23 mouse cellular contexts compared by ENCODE assay signal in the genomic region with DNA sequence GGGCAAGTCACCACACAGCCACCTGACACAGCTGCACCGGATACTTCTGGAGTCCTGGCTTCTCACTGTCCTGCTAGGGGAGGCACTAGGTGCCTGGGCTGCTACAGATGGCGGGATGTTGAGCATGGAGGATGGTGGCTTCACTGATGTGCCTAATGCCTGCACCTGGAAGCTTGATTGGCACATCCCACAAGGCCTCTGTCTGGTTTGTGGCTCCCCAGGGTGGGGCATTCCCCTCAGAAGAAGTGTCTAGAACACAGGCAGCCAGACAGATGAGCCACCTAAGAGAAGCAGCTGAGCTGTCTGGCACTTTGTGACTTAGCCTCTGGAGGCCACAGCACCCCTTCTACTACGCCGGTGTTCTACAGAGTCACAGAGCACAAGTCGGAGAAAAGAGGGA. TPM values are rescaled to one million over a fixed set of nuclear protein-coding genes. Genes with fewer than 3 reads are reported as not detected.
A peak's percentile ranks its signal among the peaks of the same experiment; 100 is the strongest.
DNase-seq lines count a peak whose midpoint lies in the region; ATAC-seq and TF ChIP-seq lines count a peak whose summit lies in the region.
"Had no signal": no experiment of that assay in that cellular context is flagged by ENCODE, and none has a peak within 500 bp of the region (broad histone marks: within the 10 kb centered on the region; RNA-seq: fewer than 3 reads in every experiment).

No protein-coding gene starts in this region.

- no peaks in the 10 kb centered on the region for H3K36me3 ChIP-seq in heart, postnatal 0 days (replicated peaks; ENCODE audit: control insufficient read depth, insufficient read depth, low read length)
- H3K36me3 ChIP-seq in hindbrain, embryonic 10.5 days, result no peaks in the 10 kb centered on the region
- H3K36me3 ChIP-seq: embryonic facial prominence, embryonic 12.5 days; heart, embryonic 15.5 days; limb, embryonic 15.5 days; lung, embryonic 15.5 days had no signal

- H3K27me3 ChIP-seq in heart, postnatal 0 days (ENCODE audit: control insufficient read depth, insufficient read depth, low read length), result no peaks in the 10 kb centered on the region
- peaks cover 11% of the 10 kb centered on the region; the same call in 1 of the 2 replicates for H3K27me3 ChIP-seq in hindbrain, embryonic 10.5 days (ENCODE audit: insufficient read depth, poor library complexity, severe bottlenecking)
- H3K27me3 ChIP-seq: embryonic facial prominence, embryonic 12.5 days; limb, embryonic 15.5 days; lung, embryonic 15.5 days had no signal

- no peak for TF ChIP-seq POLR2A in lung, adult 2 months (IDR thresholded peaks at IDR 0.05; ENCODE audit: borderline replicate concordance, extremely low read depth, low read depth, low read length)

- 83% methylated on average over 5 of the region's 5 CpGs for WGBS in heart, postnatal 0 days
- WGBS in lung, adult 2 months, result 92% methylated on average over 5 of the region's 5 CpGs
- 92% methylated on average over 5 of the region's 5 CpGs for WGBS in hindbrain, embryonic 10.5 days

- H3K27ac ChIP-seq in heart, postnatal 0 days (ENCODE audit: low read depth), result peak overlapping the region; percentile 12; the same call in 1 of the 2 replicates
- H3K27ac ChIP-seq in hindbrain, embryonic 10.5 days, result no peak overlapping the region
- H3K27ac ChIP-seq: embryonic facial prominence, embryonic 12.5 days; forebrain, embryonic 13.5 days; heart, embryonic 15.5 days; left cerebral cortex, adult 2 months; limb, embryonic 15.5 days; liver, embryonic 14.5 days; lung, embryonic 15.5 days had no signal

- intact Hi-C loops in heart, postnatal 10 days (cut with DNase I), result loop anchor here (5.0 kb wide), 2 partner anchors 135 to 380 kb away; no protein-coding TSS in a partner anchor

- H3K4me1 ChIP-seq in heart, postnatal 0 days (ENCODE audit: control insufficient read depth, insufficient read depth), result 0 out of 2 replicates have a peak, but pooled peaks cover 6% of the 10 kb centered on the region
- H3K4me1 ChIP-seq in lung, adult 2 months (ENCODE audit: control insufficient read depth, insufficient read depth, low read length), result peaks cover 10% of the 10 kb centered on the region
- H3K4me1 ChIP-seq in hindbrain, embryonic 10.5 days (replicated peaks), result peaks cover 24% of the 10 kb centered on the region

- no peak for TF ChIP-seq CTCF in heart, postnatal 0 days (IDR thresholded peaks at IDR 0.05; ENCODE audit: low read depth)
- TF ChIP-seq CTCF in lung, adult 2 months (IDR thresholded peaks at IDR 0.05; ENCODE audit: insufficient read depth, low read length), result no peak

- DNase-seq in heart, postnatal 0 days (ENCODE audit: low spot score), result no peak
- DNase-seq in heart, postnatal 10 days, result no peak
- DNase-seq in induced T-regulatory cell, adult 2 months (ENCODE audit: low read depth), result peak; percentile 88
- peak; percentile 83 for DNase-seq in thymus, postnatal 0 days (ENCODE audit: low spot score)
- no peak for DNase-seq in lung, adult 2 months
- DNase-seq in hindbrain, embryonic 10.5 days (ENCODE audit: low spot score), result no peak
- DNase-seq: adrenal gland, postnatal 14 days; cerebellum, adult 8-10 months; kidney, adult 18-20 months; kidney, postnatal 10 days; lung, postnatal 4 days had no signal

- no peak for TF ChIP-seq EP300 in heart, postnatal 0 days (IDR thresholded peaks at IDR 0.05; ENCODE audit: low read depth)

- H3K9me3 ChIP-seq in heart, postnatal 0 days (replicated peaks; ENCODE audit: control insufficient read depth, low read length), result no peaks in the 10 kb centered on the region
- no peaks in the 10 kb centered on the region for H3K9me3 ChIP-seq in hindbrain, embryonic 10.5 days
- H3K9me3 ChIP-seq: embryonic facial prominence, embryonic 12.5 days; forebrain, embryonic 13.5 days; heart, embryonic 15.5 days; limb, embryonic 15.5 days; lung, embryonic 15.5 days had no signal

- no peak overlapping the region for H3K4me3 ChIP-seq in heart, postnatal 0 days (ENCODE audit: low read depth, low read length)
- no peak overlapping the region for H3K4me3 ChIP-seq in lung, adult 2 months (replicated peaks; ENCODE audit: extremely low read depth, low read depth, low read length)
- no peak overlapping the region for H3K4me3 ChIP-seq in hindbrain, embryonic 10.5 days
- H3K4me3 ChIP-seq: embryonic facial prominence, embryonic 12.5 days; forebrain, embryonic 13.5 days; heart, embryonic 15.5 days; left cerebral cortex, adult 2 months; limb, embryonic 15.5 days; lung, embryonic 15.5 days had no signal

- no peak overlapping the region for H3K9ac ChIP-seq in heart, postnatal 0 days (replicated peaks; ENCODE audit: low read depth, low read length)
- H3K9ac ChIP-seq: embryonic facial prominence, embryonic 12.5 days; forebrain, embryonic 13.5 days; heart, embryonic 15.5 days; limb, embryonic 15.5 days; liver, embryonic 14.5 days; lung, embryonic 15.5 days had no signal

- ATAC-seq in heart, postnatal 0 days (ENCODE audit: insufficient read depth, low read depth), result no peak
- no peak for ATAC-seq in megakaryocyte-erythroid progenitor cell, adult 5-6 weeks (replicated peaks; ENCODE audit: low FRiP score, low TSS enrichment, poor library complexity, severe bottlenecking)
- ATAC-seq: forebrain, embryonic 13.5 days; midbrain, embryonic 16.5 days had no signal

- no peak overlapping the region for H3K4me2 ChIP-seq in heart, postnatal 0 days (ENCODE audit: low read depth, low read length)
- H3K4me2 ChIP-seq: embryonic facial prominence, embryonic 12.5 days; forebrain, embryonic 13.5 days; heart, embryonic 15.5 days; limb, embryonic 15.5 days; lung, embryonic 15.5 days had no signal

RNA-seq across cellular contexts. Expression of gene Cd2, which starts 9.5 kb away (rescaled TPM):
- total RNA-seq in heart, postnatal 0 days (2014; rRNA removed; ENCODE audit: low replicate concordance), result 0.62 TPM in 1 of 2 replicates, not detected in the other
- polyA plus RNA-seq in heart, postnatal 0 days (2015; fragmentation: Nextera tagmentation; extraction: Ambion mirVana), result 0.19 TPM in 1 of 2 replicates, not detected in the other
- 1 to 10 TPM; 1.3 to 1.4 TPM for total RNA-seq in heart, postnatal 10 days (2021)
- 236 and 256 TPM in 2 replicates for polyA plus RNA-seq in thymus, postnatal 0 days (2015; fragmentation: Nextera tagmentation; extraction: Ambion mirVana)
- 0.35 and 6.1 TPM in 2 replicates for total RNA-seq in megakaryocyte-erythroid progenitor cell, adult 5-6 weeks (2014; fragmentation: Nextera tagmentation)
- total RNA-seq in megakaryocyte-erythroid progenitor cell, adult 5-6 weeks (2017), result 0.19 and 14.4 TPM in 2 replicates
- polyA plus RNA-seq in lung, adult 2 months (2012; rRNA removed), result 10.7 and 11.4 TPM in 2 replicates
- 0.21 and 0.35 TPM in 2 replicates for polyA plus RNA-seq in hindbrain, embryonic 10.5 days (2016; fragmentation: Nextera tagmentation; extraction: Ambion mirVana)
- total RNA-seq: gastrocnemius, adult 18-20 months; layer of hippocampus, postnatal 10 days; left cerebral cortex, adult 2 months; left cerebral cortex, postnatal 36 days had no signal
- polyA plus RNA-seq: embryonic facial prominence, embryonic 12.5 days; forebrain, embryonic 13.5 days; limb, embryonic 15.5 days; liver, embryonic 14.5 days; midbrain, embryonic 16.5 days had no signal

Comparison
In these comparisons a context has a peak if more than half of its experiments do, and no peak if none do; other contexts are left out.
1. DNase-seq: peak in induced T-regulatory cell, adult 2 months (single experiment) and thymus, postnatal 0 days (single experiment); none in heart, postnatal 0 days (single experiment), heart, postnatal 10 days (0 of 2), lung, adult 2 months (single experiment) and hindbrain, embryonic 10.5 days (single experiment).
2. RNA of gene Cd2, which starts 9.5 kb away (polyA plus RNA-seq): 236 to 256 TPM in thymus, postnatal 0 days; 10.7 to 11.4 TPM in lung, adult 2 months, 0.21 to 0.35 TPM in hindbrain, embryonic 10.5 days and 0.19 TPM in heart, postnatal 0 days; every median in the first group is over 10 times any median in the second.